Mouse (Mus musculus) midbrain, postnatal 0 days (tissue): ENCODE measurements around the gene Rac2. TPM values are rescaled to one million over a fixed set of nuclear protein-coding genes. Genes with fewer than 3 reads are reported as not detected.

ENCODE experiments used
- ATAC-seq: fragments of 200-750 bp; cut with Nextera tagmentation; 2 replicates; pipeline ENCODE4 v1.8.0; 2017; ENCODE audit warnings: moderate number of reproducible peaks, mild to moderate bottlenecking, moderate TSS enrichment, moderate library complexity; ENCODE audit not compliant: low FRiP score
- DNase-seq: peaks from one replicate; pipeline ENCODE4 v3.0.0-alpha.2; 2015; ENCODE audit warnings: low spot score
- H3K27ac ChIP-seq: fragments of 300-500 bp; sonication (generic); 2 replicates; pipeline ENCODE4 v1.5.1; 2014; ENCODE audit warnings: low read depth, mild to moderate bottlenecking, low read length, mixed read lengths
- H3K27me3 ChIP-seq: fragments of 300-500 bp; sonication (generic); 2 replicates; pipeline ENCODE4 v1.6.1; 2014; ENCODE audit warnings: low read length, control low read depth, mixed read lengths; ENCODE audit not compliant: insufficient read depth
- H3K36me3 ChIP-seq: fragments of 300-500 bp; sonication (generic); 2 replicates; pipeline ENCODE4 v1.6.1; 2014; ENCODE audit warnings: low read length, control low read depth, mixed read lengths; ENCODE audit not compliant: insufficient read depth
- H3K4me1 ChIP-seq: fragments of 300-500 bp; sonication (generic); 2 replicates; pipeline ENCODE4 v1.6.1; 2014; ENCODE audit warnings: mild to moderate bottlenecking, control low read depth, antibody characterized with exemption, low read length, mixed read lengths; ENCODE audit not compliant: insufficient read depth
- H3K4me2 ChIP-seq: fragments of 300-500 bp; sonication (generic); 2 replicates; pipeline ENCODE4 v1.6.1; 2014; ENCODE audit warnings: low read depth, mild to moderate bottlenecking, low read length, mixed read lengths; ENCODE audit not compliant: poor library complexity, severe bottlenecking
- H3K4me3 ChIP-seq: fragments of 300-500 bp; sonication (generic); 2 replicates; pipeline ENCODE4 v1.5.1; 2014; ENCODE audit warnings: low read depth, mild to moderate bottlenecking, low read length, moderate library complexity
- H3K9ac ChIP-seq: fragments of 300-500 bp; sonication (generic); replicated peaks from 2 replicates; pipeline ENCODE4 v1.6.1; 2014; ENCODE audit warnings: mild to moderate bottlenecking, low read length, moderate library complexity, mixed read lengths; ENCODE audit not compliant: poor library complexity, severe bottlenecking
- H3K9me3 ChIP-seq: fragments of 300-500 bp; sonication (generic); 2 replicates; pipeline ENCODE4 v1.6.1; 2016; ENCODE audit warnings: low read length, control low read depth
- CTCF ChIP-seq: IDR thresholded peaks from 2 replicates; pipeline ENCODE4 v1.5.1; 2016; ENCODE audit warnings: antibody characterized with exemption, mild to moderate bottlenecking
- WGBS: fragments of 180-500 bp; shearing (Covaris S2); extraction: QIAGEN DNeasy Blood & Tissue Kit; methylation state at CpG from one replicate; pipeline ENCODE4 v1.1.7; 2014; 5-methylcytosine and 5-hydroxymethylcytosine counted together
- polyA plus RNA-seq: library from polyadenylated mRNA; unstranded; fragments of >200 nt; fragmentation: Nextera tagmentation; extraction: Ambion mirVana; gene quantifications from 2 replicates; pipeline ENCODE4 v1.2.1, GENCODE M21; 2015
- total RNA-seq: library from RNA; depleted of rRNA; stranded (reverse); fragments of >200 nt; gene quantifications from 2 replicates; pipeline ENCODE4 v1.2.3, GENCODE M21; 2014

Rac2 gene
- total and polyA plus RNA-seq, 2 experiments from 2014 or later, result 1.7 to 4.9 TPM

DNA sequence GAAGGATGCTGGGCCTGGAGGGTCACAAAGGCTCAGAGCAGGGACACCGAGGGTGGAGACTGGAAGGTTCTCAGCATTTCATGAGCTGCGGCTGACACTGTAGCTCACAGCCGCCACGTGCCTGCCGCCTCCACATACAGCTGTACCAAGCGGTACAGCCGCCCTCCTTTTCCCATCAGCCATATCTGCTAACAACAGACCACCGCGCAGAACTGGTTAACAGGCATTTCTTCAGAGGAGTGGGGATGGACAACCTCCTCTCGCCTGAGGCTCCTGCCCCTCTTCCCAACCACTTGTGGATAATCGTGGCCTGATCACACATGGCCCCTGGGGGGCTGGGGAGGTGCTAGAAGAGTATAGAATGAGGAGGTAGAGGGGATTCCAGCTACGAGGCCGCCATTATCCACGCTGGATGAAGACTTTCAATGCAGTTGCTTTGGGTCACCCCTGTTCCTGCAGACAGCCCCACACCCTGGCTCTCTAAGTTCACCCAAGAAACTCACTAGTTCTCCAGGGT, 19.9 kb upstream of the Rac2 start:
- H3K4me1 ChIP-seq, result no peaks in the 10 kb centered on the region
- H3K9me3 ChIP-seq, result no peaks in the 10 kb centered on the region
- no peak overlapping the region for H3K4me2 ChIP-seq
- ATAC-seq (no peak), DNase-seq (no peak)
- 78% methylated on average over 14 of the region's 14 CpGs for WGBS
- no peaks in the 10 kb centered on the region for H3K27me3 ChIP-seq
- no peak overlapping the region for H3K9ac ChIP-seq
- H3K4me3 ChIP-seq, result no peak overlapping the region
- TF ChIP-seq CTCF, result no peak
- H3K36me3 ChIP-seq, result no peaks in the 10 kb centered on the region
- no peak overlapping the region for H3K27ac ChIP-seq

DNA sequence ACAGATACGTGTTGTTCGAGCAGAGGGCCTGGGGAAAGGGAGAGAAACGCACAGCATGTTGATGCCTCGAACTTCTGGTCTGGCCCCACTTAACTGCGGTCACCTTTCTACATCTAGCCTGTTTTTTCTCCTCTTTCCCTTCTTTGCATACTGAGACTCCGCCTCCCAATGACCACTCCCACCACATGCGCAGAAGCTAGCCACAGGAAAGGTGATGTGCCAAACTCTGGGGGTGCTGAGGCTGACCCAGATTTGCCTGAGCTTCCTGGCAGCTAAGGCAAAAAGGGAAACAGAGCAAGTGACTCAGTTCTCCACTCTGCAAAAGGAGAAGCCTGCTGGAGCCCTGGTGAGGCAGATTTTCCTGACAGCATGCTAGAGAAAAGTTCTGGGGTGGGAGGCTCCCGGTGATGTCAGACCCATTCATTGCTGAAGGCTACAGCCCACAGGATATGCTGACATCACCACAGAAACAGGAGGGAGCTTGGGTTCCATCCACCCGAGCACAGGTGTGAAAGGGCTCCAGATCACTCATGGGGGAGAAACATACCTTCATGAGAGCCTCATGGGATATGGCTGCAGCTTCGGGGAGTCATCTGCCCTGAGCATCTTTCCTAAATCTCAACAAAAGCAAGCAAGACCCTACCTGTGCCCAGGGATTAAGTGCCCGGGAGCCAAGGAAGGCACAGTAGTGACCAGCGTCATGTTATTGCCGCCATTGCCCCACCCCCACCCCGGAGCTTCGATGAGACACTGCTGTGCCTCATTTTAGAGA, 19.3 kb upstream of the Rac2 start:
- no peak overlapping the region for H3K4me3 ChIP-seq
- no peak overlapping the region for H3K27ac ChIP-seq
- TF ChIP-seq CTCF, result no peak
- H3K9me3 ChIP-seq, result no peaks in the 10 kb centered on the region
- H3K4me1 ChIP-seq, result no peaks in the 10 kb centered on the region
- H3K36me3 ChIP-seq, result no peaks in the 10 kb centered on the region
- no peak overlapping the region for H3K9ac ChIP-seq
- H3K4me2 ChIP-seq, result no peak overlapping the region
- DNase-seq (no peak), ATAC-seq (no peak)
- no peaks in the 10 kb centered on the region for H3K27me3 ChIP-seq
- 70% methylated on average over 15 of the region's 15 CpGs for WGBS

DNA sequence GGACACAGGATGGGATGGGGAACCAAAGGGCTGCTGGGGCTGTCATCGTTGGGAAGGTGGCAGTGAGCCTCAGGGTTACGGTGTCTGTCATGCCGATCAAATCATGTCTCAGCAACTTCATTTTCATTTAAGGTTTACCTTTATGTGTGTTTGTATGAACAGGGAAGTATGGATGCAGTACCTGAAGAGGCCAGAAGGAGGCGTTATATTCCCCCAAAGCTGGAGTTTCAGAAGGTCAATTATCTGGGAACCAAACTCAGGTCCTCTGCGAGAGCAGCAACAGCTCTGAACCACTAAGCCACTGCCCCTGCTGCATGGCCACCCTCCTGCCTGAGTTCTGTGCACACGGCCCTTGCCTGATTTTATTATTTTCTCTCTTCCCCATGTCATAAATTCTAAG, 18.2 kb upstream of the Rac2 start:
- Histone ChIP-seq H3K36me3 (no peaks in the 10 kb centered on the region), H3K27me3 (no peaks in the 10 kb centered on the region)
- no peak for DNase-seq

DNA sequence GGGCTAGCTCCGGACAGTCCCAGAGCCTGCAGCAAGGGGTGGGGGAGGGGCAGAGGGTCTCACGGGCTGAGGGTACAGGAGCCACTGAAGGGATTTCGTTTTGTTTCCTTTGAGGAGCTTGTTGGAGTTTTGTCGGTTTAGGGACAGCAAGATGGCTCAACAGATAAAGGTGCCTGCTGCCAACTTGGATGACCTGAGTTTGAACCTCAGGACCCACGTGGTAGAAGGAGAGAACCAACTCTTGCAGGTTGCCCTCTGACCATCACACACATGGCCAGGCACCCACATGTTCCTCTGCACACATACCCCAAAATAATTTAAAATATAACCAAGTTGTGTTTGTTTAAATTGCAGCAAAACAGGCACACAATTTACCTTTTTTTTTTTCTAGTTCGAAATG, 17.4 kb upstream of the Rac2 start:
- TF ChIP-seq CTCF, result no peak
- Histone ChIP-seq H3K27ac (no peak overlapping the region), H3K9me3 (no peaks in the 10 kb centered on the region), H3K4me3 (no peak overlapping the region), H3K4me1 (no peaks in the 10 kb centered on the region), H3K27me3 (no peaks in the 10 kb centered on the region), H3K9ac (no peak overlapping the region), H3K36me3 (no peaks in the 10 kb centered on the region), H3K4me2 (no peak overlapping the region)
- ATAC-seq (no peak), DNase-seq (no peak)
- 74% methylated on average over 6 of the region's 6 CpGs for WGBS

More for the DNA sequence above, 18.2 kb upstream of the Rac2 start:
- Histone ChIP-seq H3K4me2 (no peak overlapping the region), H3K4me3 (no peak overlapping the region), H3K9me3 (no peaks in the 10 kb centered on the region), H3K9ac (no peak overlapping the region), H3K4me1 (no peaks in the 10 kb centered on the region), H3K27ac (no peak overlapping the region)
- 80% methylated on average over 6 of the region's 6 CpGs for WGBS
- peak; percentile 45 for TF ChIP-seq CTCF
- no peak for ATAC-seq

DNA sequence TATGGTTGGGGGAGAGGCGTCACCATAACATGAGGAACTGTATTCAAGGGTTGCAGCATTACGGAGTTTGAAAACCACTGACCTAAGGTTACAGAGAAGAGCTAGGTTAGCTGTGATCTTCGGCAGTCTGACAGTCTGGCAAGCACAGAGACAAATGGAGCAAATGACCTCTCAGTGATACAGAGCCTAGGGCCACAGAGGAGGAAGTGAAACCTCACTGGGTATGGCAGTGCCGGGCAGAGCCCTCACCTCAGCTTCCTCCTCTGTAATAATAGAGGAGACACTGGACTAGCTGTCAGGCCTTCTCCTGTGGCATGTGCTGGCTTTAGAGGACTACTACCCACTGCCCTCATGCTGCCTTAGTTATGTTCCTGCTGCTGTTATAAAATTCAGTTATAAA, 16.3 kb upstream of the Rac2 start:
- H3K9me3 ChIP-seq, result no peaks in the 10 kb centered on the region
- H3K9ac ChIP-seq, result no peak overlapping the region
- 88% methylated on average over 4 of the region's 4 CpGs for WGBS
- no peaks in the 10 kb centered on the region for H3K4me1 ChIP-seq
- no peaks in the 10 kb centered on the region for H3K36me3 ChIP-seq
- DNase-seq (no peak), ATAC-seq (no peak)
- no peaks in the 10 kb centered on the region for H3K27me3 ChIP-seq
- no peak overlapping the region for H3K4me2 ChIP-seq
- TF ChIP-seq CTCF, result no peak
- H3K4me3 ChIP-seq, result no peak overlapping the region
- no peak overlapping the region for H3K27ac ChIP-seq

DNA sequence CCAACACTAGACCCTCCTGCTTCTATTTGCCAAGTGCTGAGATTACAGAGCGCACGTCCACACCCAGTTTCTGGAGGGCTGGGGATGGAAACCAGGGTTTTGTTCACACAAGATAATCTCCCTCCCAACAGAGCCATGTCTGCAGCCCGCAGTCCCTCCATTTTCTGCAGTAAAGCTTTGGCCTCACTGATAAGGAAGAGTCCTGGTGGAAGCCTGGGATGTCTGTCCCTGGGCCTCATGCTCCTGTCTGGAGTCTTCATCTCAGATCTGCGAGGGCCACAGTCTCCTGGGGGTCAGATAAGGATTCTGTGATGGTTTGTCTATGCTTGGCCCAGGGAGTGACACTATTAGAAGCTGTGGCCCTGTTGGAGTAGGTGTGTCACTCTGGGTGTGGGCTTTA, 15.5 kb upstream of the Rac2 start:
- Histone ChIP-seq H3K27me3 (no peaks in the 10 kb centered on the region), H3K4me3 (no peak overlapping the region), H3K36me3 (no peaks in the 10 kb centered on the region), H3K9me3 (no peaks in the 10 kb centered on the region), H3K4me1 (no peaks in the 10 kb centered on the region), H3K27ac (no peak overlapping the region), H3K4me2 (no peak overlapping the region), H3K9ac (no peak overlapping the region)
- no peak for DNase-seq
- WGBS, result 83% methylated on average over 4 of the region's 4 CpGs
- no peak for TF ChIP-seq CTCF
- ATAC-seq, result no peak
